Mouse (Mus musculus) heart, embryonic 14.5 days (tissue): ENCODE measurements around the gene Ptprd. TPM values are rescaled to one million over a fixed set of nuclear protein-coding genes. Genes with fewer than 3 reads are reported as not detected.

Source experiments
- ATAC-seq: fragments of 200-750 bp; cut with Nextera tagmentation; 2 replicates; pipeline ENCODE4 v1.8.0; 2017; ENCODE audit warnings: low read depth, moderate TSS enrichment; ENCODE audit not compliant: insufficient number of reproducible peaks, insufficient read depth, low FRiP score
- H3K27ac ChIP-seq, 2 experiments: fragments of 200-500 bp in 1 of 2; fragments of 300-500 bp in 1 of 2; sonication (generic) in 1 of 2; replicated peaks in 1 of 2; 2 replicates each; pipeline ENCODE4 v1.5.1; 2012 to 2014; ENCODE audit warnings: low read depth in 2 of 2, low read length in 2 of 2, control low read depth in 1 of 2, mild to moderate bottlenecking in 1 of 2, mixed read lengths in 1 of 2; ENCODE audit not compliant: control insufficient read depth in 1 of 2, insufficient read depth in 1 of 2
- H3K27me3 ChIP-seq: fragments of 300-500 bp; sonication (generic); 2 replicates; pipeline ENCODE4 v1.6.1; 2014; ENCODE audit warnings: mild to moderate bottlenecking, low read length, control low read depth; ENCODE audit not compliant: control insufficient read depth, insufficient read depth
- H3K36me3 ChIP-seq: fragments of 300-500 bp; sonication (generic); 2 replicates; pipeline ENCODE4 v1.6.1; 2014; ENCODE audit warnings: mild to moderate bottlenecking, control low read depth, low read length, mixed read lengths; ENCODE audit not compliant: control insufficient read depth, insufficient read depth
- H3K4me1 ChIP-seq, 2 experiments: fragments of 200-500 bp in 1 of 2; fragments of 300-500 bp in 1 of 2; sonication (generic) in 1 of 2; 2 replicates each; pipeline ENCODE4 v1.6.1; 2012 to 2014; ENCODE audit warnings: low read length in 2 of 2, control low read depth in 1 of 2, mixed read lengths in 1 of 2; ENCODE audit not compliant: control insufficient read depth in 2 of 2, insufficient read depth in 2 of 2
- H3K4me2 ChIP-seq: fragments of 300-500 bp; sonication (generic); 2 replicates; pipeline ENCODE4 v1.6.1; 2014; ENCODE audit warnings: mild to moderate bottlenecking, low read length
- H3K4me3 ChIP-seq, 2 experiments: fragments of 200-500 bp in 1 of 2; fragments of 300-500 bp in 1 of 2; sonication (generic) in 1 of 2; 2 replicates each; pipeline ENCODE4 v1.5.1; 2012 to 2014; ENCODE audit warnings: low read length in 2 of 2, mild to moderate bottlenecking in 2 of 2, control low read depth in 1 of 2, low read depth in 1 of 2, moderate library complexity in 1 of 2; ENCODE audit not compliant: control insufficient read depth in 1 of 2, insufficient read depth in 1 of 2
- H3K9ac ChIP-seq: fragments of 300-500 bp; sonication (generic); 2 replicates; pipeline ENCODE4 v1.6.1; 2014; ENCODE audit warnings: mild to moderate bottlenecking, low read length
- H3K9me3 ChIP-seq: fragments of 300-500 bp; sonication (generic); 2 replicates; pipeline ENCODE4 v1.6.1; 2016; ENCODE audit warnings: low read length, control low read depth; ENCODE audit not compliant: control insufficient read depth
- WGBS: fragments of 180-500 bp; shearing (Covaris S2); extraction: QIAGEN DNeasy Blood & Tissue Kit; methylation state at CpG from one replicate; pipeline ENCODE4 v1.1.7; 2014; 5-methylcytosine and 5-hydroxymethylcytosine counted together
- polyA plus RNA-seq: library from polyadenylated mRNA; unstranded; fragments of >200 nt; fragmentation: Nextera tagmentation; extraction: Ambion mirVana; gene quantifications from 2 replicates; pipeline ENCODE4 v1.2.1, GENCODE M21; 2014

Gene Ptprd
- polyA plus RNA-seq, 1 experiment from 2014 or later = 21.8 TPM

GRCm38 (mm10) chr4:77513914-77514628, 697.7 kb downstream of the Ptprd start:
- ATAC-seq = no peak
- Histone ChIP-seq H3K4me2 (0 out of 2 replicates have a peak overlapping the region, but pooled peaks have one; percentile 13), H3K9ac (no peak overlapping the region), H3K36me3 (no peaks in the 10 kb centered on the region), H3K4me1 (no peaks in the 10 kb centered on the region), H3K4me3 (no peak overlapping the region), H3K27ac (0 out of 4 replicates have a peak overlapping the region, but pooled peaks of 1 of the 2 experiments have one; percentile 19), H3K9me3 (no peaks in the 10 kb centered on the region), H3K27me3 (no peaks in the 10 kb centered on the region)
- 34% methylated on average over 5 of the region's 5 CpGs for WGBS

- Histone ChIP-seq H3K4me3 (no peak overlapping the region), H3K4me1 (no peaks in the 10 kb centered on the region), H3K9me3 (no peaks in the 10 kb centered on the region), H3K27ac (no peak overlapping the region), H3K9ac (no peak overlapping the region), H3K36me3 (no peaks in the 10 kb centered on the region), H3K4me2 (no peak overlapping the region), H3K27me3 (no peaks in the 10 kb centered on the region)
- ATAC-seq = no peak
- 82% methylated on average over 3 of the region's 3 CpGs for WGBS
These were observed 698.7 kb downstream of the Ptprd start for GRCm38 (mm10) chr4:77513041-77513440.

- no peak for ATAC-seq
- no peaks in the 10 kb centered on the region for H3K27me3 ChIP-seq
- WGBS = 65% methylated on average over 7 of the region's 7 CpGs
- no peak overlapping the region for H3K27ac ChIP-seq
- H3K9ac ChIP-seq = no peak overlapping the region
- no peaks in the 10 kb centered on the region for H3K36me3 ChIP-seq
- no peak overlapping the region for H3K4me3 ChIP-seq
- H3K4me2 ChIP-seq = no peak overlapping the region
- H3K9me3 ChIP-seq = no peaks in the 10 kb centered on the region
- no peaks in the 10 kb centered on the region for H3K4me1 ChIP-seq
These were observed 757.7 kb downstream of the Ptprd start for GRCm38 (mm10) chr4:77454049-77454448.

- H3K4me3 ChIP-seq = no peak overlapping the region
- H3K9ac ChIP-seq = no peak overlapping the region
- H3K27ac ChIP-seq = no peak overlapping the region
- H3K27me3 ChIP-seq = no peaks in the 10 kb centered on the region
- no peaks in the 10 kb centered on the region for H3K4me1 ChIP-seq
- no peaks in the 10 kb centered on the region for H3K36me3 ChIP-seq
- WGBS = 77% methylated on average over 4 of the region's 4 CpGs
- ATAC-seq = no peak
- H3K4me2 ChIP-seq = no peak overlapping the region
- no peaks in the 10 kb centered on the region for H3K9me3 ChIP-seq
These were observed 812.6 kb downstream of the Ptprd start for GRCm38 (mm10) chr4:77399146-77399545.

- no peaks in the 10 kb centered on the region for H3K9me3 ChIP-seq
- ATAC-seq = no peak
These were observed 850.0 kb downstream of the Ptprd start for GRCm38 (mm10) chr4:77361728-77362127.

GRCm38 (mm10) chr4:77327198-77327597, 884.6 kb downstream of the Ptprd start:
- Histone ChIP-seq H3K27ac (no peak overlapping the region), H3K4me3 (no peak overlapping the region), H3K9me3 (no peaks in the 10 kb centered on the region), H3K9ac (no peak overlapping the region), H3K36me3 (no peaks in the 10 kb centered on the region), H3K4me2 (no peak overlapping the region), H3K27me3 (no peaks in the 10 kb centered on the region), H3K4me1 (no peaks in the 10 kb centered on the region)
- no peak for ATAC-seq
- 77% methylated on average over 4 of the region's 4 CpGs for WGBS

More at GRCm38 (mm10) chr4:77361728-77362127, 850.0 kb downstream of the Ptprd start:
- no peak overlapping the region for H3K27ac ChIP-seq
- H3K4me2 ChIP-seq = no peak overlapping the region
- H3K36me3 ChIP-seq = no peaks in the 10 kb centered on the region
- no peak overlapping the region for H3K4me3 ChIP-seq
- H3K4me1 ChIP-seq = no peaks in the 10 kb centered on the region
- H3K9ac ChIP-seq = no peak overlapping the region
- no peaks in the 10 kb centered on the region for H3K27me3 ChIP-seq

- no peaks in the 10 kb centered on the region for H3K9me3 ChIP-seq
- H3K4me3 ChIP-seq = no peak overlapping the region
- no peak overlapping the region for H3K27ac ChIP-seq
- H3K4me2 ChIP-seq = no peak overlapping the region
- no peaks in the 10 kb centered on the region for H3K27me3 ChIP-seq
- no peaks in the 10 kb centered on the region for H3K4me1 ChIP-seq
- H3K9ac ChIP-seq = no peak overlapping the region
- no peak for ATAC-seq
- WGBS = 65% methylated on average over 10 of the region's 10 CpGs
- no peaks in the 10 kb centered on the region for H3K36me3 ChIP-seq
These were observed 894.6 kb downstream of the Ptprd start for GRCm38 (mm10) chr4:77317060-77317680.
